Mouse (Mus musculus): Measurements from ENCODE around the gene Olfr538.
"Not testable (repeated sequence)": the region's sequence is repeated elsewhere in the genome, so short reads cannot be mapped to it uniquely, and the experiment has no call there.

Gene Olfr538

GRCm38 (mm10) chr7:140567586-140567985, at the start of gene Olfr538:
Olfr538 (plus strand) TSS chr7:140567886.
- POLR2A ChIA-PET, result no interaction called here
- CTCF ChIA-PET, result no interaction called here

GRCm38 (mm10) chr7:140539746-140540145, 27.9 kb upstream of the Olfr538 start:
- CTCF ChIA-PET, result no interaction called here
- POLR2A ChIA-PET, result no interaction called here

- CTCF ChIA-PET, POLR2A ChIA-PET: not testable (repeated sequence)
Measured at GRCm38 (mm10) chr7:140600969-140601368, 33.3 kb downstream of the Olfr538 start, which contains the start of gene Olfr46. Olfr46 (plus strand) TSS chr7:140601269.

Data from embryonic stem cell, embryonic (primary cell).